Mouse (Mus musculus) embryonic facial prominence, embryonic 15.5 days (tissue): ENCODE data around the gene Prmt7. TPM values are rescaled to one million over a fixed set of nuclear protein-coding genes. Genes with fewer than 3 reads are reported as not detected.

Experiments used
- ATAC-seq: fragments of 200-750 bp; cut with Nextera tagmentation; 2 replicates; pipeline ENCODE4 v1.8.0; 2017; ENCODE audit warnings: low read depth, moderate TSS enrichment; ENCODE audit not compliant: insufficient number of reproducible peaks, low FRiP score, low TSS enrichment
- H3K27ac ChIP-seq: fragments of 300-500 bp; sonication (generic); replicated peaks from 2 replicates; pipeline ENCODE4 v1.5.1; 2015; ENCODE audit warnings: mild to moderate bottlenecking, inconsistent platforms
- H3K27me3 ChIP-seq: fragments of 300-500 bp; sonication (generic); 2 replicates; pipeline ENCODE4 v1.6.1; 2015; ENCODE audit warnings: inconsistent platforms
- H3K36me3 ChIP-seq: fragments of 300-500 bp; sonication (generic); 2 replicates; pipeline ENCODE4 v1.6.1; 2015; ENCODE audit warnings: mild to moderate bottlenecking, inconsistent platforms
- H3K4me1 ChIP-seq: fragments of 300-500 bp; sonication (generic); 2 replicates; pipeline ENCODE4 v1.6.1; 2015; ENCODE audit warnings: inconsistent platforms
- H3K4me2 ChIP-seq: fragments of 300-500 bp; sonication (generic); replicated peaks from 2 replicates; pipeline ENCODE4 v1.6.1; 2015; ENCODE audit warnings: mild to moderate bottlenecking, inconsistent platforms
- H3K4me3 ChIP-seq: fragments of 300-500 bp; sonication (generic); replicated peaks from 2 replicates; pipeline ENCODE4 v1.5.1; 2015; ENCODE audit warnings: mild to moderate bottlenecking, inconsistent platforms
- H3K9ac ChIP-seq: fragments of 300-500 bp; sonication (generic); 2 replicates; pipeline ENCODE4 v1.6.1; 2015; ENCODE audit warnings: inconsistent platforms
- H3K9me3 ChIP-seq: fragments of 300-500 bp; sonication (generic); replicated peaks from 2 replicates; pipeline ENCODE4 v1.6.1; 2016; ENCODE audit warnings: inconsistent platforms
- WGBS: fragments of 180-500 bp; shearing (Covaris S2); methylation state at CpG from one replicate; pipeline ENCODE4 v1.1.7; 2015; 5-methylcytosine and 5-hydroxymethylcytosine counted together
- polyA plus RNA-seq: library from polyadenylated mRNA; unstranded; fragments of >200 nt; fragmentation: Nextera tagmentation; extraction: Ambion mirVana; gene quantifications from 2 replicates; pipeline ENCODE4 v1.2.1, GENCODE M21; 2015

Prmt7 gene
- polyA plus RNA-seq: 41.2 and 44.5 TPM in 2 replicates

DNA sequence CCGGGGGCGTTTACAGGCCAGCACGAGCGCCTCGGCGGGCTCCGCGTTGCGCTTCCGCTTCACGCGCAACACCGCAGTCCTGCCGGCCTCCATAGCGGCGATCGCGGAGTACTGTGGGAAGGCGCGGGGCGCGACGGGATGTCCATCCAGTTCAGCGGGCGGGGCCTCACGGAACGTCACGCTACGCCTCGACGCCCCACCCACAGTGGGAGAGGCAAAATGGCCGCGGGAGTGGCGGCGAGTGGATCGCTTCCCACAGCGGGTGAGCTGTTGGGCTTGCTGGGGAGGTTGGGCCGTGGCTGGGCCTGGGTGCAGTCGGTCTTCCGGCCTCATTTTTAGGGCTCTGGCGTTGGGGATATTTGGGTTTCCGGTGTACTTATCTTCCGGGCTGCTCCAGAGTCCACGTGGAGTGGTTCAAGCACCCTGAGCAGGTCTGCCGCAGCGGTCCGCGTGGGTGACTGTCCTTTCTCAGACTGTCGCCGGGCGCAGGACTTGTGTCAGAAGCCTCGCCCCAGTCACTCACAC, at the start of gene Prmt7, which contains the start of gene Slc7a6os:
Prmt7 (plus strand) TSS at position 116 of the 525 bp plus-strand sequence.
Slc7a6os (minus strand) TSS at position 115 of the 525 bp plus-strand sequence.
- Histone ChIP-seq H3K4me1 (peaks cover 15% of the 10 kb centered on the region), H3K36me3 (peaks cover 44% of the 10 kb centered on the region), H3K9me3 (no peaks in the 10 kb centered on the region), H3K27me3 (no peaks in the 10 kb centered on the region), H3K9ac (peak within 1 kb of the TSS; percentile 86), H3K27ac (peak within 1 kb of the TSS; percentile 95), H3K4me3 (peak within 1 kb of the TSS; percentile 83), H3K4me2 (peak within 1 kb of the TSS; percentile 55)
- ATAC-seq: peak; percentile 99
- 0% methylated on average over 52 of the region's 52 CpGs for WGBS

DNA sequence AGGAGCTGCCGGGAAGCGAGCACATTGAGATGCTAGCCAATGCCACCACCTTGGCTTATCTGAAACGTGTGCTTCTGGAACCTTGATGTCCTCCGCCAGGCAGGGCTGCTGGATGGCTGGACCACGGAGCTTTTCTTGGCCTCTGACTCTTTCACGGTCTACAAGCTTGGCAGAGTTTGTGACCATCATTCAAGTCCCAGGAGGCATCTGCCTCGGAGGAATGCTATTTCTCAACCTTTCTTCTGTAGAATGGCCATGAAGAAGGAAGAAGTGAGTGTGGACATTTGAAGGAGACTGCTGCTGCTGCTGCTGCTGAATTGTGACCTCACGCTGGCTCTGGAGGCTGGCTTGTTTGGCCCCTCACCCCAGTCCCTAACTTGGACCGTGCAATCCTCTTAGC, 47.5 kb upstream of the Prmt7 start:
- H3K27ac ChIP-seq: no peak overlapping the region
- no peak for ATAC-seq
- no peak overlapping the region for H3K9ac ChIP-seq
- H3K27me3 ChIP-seq: no peaks in the 10 kb centered on the region
- no peak overlapping the region for H3K4me2 ChIP-seq
- no peak overlapping the region for H3K4me3 ChIP-seq
- 88% methylated on average over 9 of the region's 9 CpGs for WGBS
- H3K4me1 ChIP-seq: peaks cover 3% of the 10 kb centered on the region; the same call in 1 of the 2 replicates
- peaks cover 47% of the 10 kb centered on the region for H3K36me3 ChIP-seq
- H3K9me3 ChIP-seq: no peaks in the 10 kb centered on the region

DNA sequence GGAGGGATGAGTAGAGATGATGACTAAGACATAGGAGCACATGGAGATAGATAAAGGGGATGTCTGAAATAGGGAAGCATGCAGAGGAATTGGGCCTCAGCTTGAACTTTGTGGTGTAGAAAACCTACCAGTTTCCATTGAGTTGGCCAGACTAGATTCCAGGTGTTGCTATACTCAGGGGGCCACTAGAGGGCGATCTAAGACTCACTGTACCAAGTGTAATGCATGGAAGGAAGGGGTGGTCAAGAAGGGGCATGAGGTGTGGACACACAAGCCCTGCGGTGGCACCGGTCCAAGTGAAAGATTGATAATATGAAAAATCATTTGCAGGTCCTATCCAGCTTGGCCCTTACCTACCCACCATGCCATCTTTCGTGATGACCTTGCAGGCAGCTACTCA, 45.3 kb upstream of the Prmt7 start:
- Histone ChIP-seq H3K4me3 (no peak overlapping the region), H3K4me2 (no peak overlapping the region), H3K4me1 (peaks cover 13% of the 10 kb centered on the region; the same call in 1 of the 2 replicates), H3K27ac (no peak overlapping the region), H3K36me3 (peaks cover 41% of the 10 kb centered on the region), H3K27me3 (no peaks in the 10 kb centered on the region), H3K9me3 (no peaks in the 10 kb centered on the region), H3K9ac (no peak overlapping the region)
- ATAC-seq: no peak
- WGBS: 52% methylated on average over 4 of the region's 4 CpGs

DNA sequence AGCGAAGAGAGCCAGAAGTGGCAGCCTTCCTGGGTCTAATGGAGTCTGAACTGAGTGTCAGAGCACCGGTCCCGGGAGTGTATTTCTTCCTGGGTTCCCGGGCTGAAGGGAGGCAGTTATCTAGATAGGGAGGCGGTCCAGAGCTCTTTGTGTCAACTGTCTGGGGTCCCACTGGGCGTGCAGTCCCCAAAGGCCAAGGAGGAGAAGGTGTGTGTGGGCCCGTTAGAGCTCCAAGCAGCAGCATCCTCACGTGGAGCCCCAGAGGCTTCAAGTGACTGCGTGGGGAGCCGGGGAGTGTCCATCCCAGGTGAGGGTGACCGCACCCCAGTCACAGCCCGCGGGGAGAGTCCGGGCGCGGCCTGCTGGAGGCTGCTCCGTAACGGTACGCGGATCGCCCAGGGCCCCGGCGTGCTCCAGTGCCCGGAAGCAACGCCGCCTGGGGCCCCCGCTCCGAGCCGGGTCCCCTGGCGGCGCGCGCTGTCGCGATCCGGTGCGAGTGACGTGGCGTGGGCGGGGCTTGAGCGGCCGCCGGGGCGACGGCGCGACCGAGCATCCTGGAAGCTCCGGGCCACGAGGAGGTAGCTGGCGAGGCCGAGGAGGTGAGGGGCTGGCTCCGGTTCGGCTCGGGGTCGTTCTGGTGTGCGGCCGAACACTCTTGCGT, 42.2 kb upstream of the Prmt7 start, which contains the start of gene Slc7a6:
Slc7a6 (plus strand) TSS at position 502 of the 661 bp plus-strand sequence.
- Histone ChIP-seq H3K4me1 (peaks cover 13% of the 10 kb centered on the region; the same call in 1 of the 2 replicates), H3K4me3 (peak within 1 kb of the TSS; percentile 71), H3K4me2 (peak within 1 kb of the TSS; percentile 94), H3K27me3 (no peaks in the 10 kb centered on the region), H3K36me3 (peaks cover 12% of the 10 kb centered on the region), H3K27ac (peak within 1 kb of the TSS; percentile 89), H3K9me3 (no peaks in the 10 kb centered on the region), H3K9ac (peak within 1 kb of the TSS; percentile 74)
- peak; percentile 83 for ATAC-seq
- under 1% methylated on average over 59 of the region's 59 CpGs for WGBS

DNA sequence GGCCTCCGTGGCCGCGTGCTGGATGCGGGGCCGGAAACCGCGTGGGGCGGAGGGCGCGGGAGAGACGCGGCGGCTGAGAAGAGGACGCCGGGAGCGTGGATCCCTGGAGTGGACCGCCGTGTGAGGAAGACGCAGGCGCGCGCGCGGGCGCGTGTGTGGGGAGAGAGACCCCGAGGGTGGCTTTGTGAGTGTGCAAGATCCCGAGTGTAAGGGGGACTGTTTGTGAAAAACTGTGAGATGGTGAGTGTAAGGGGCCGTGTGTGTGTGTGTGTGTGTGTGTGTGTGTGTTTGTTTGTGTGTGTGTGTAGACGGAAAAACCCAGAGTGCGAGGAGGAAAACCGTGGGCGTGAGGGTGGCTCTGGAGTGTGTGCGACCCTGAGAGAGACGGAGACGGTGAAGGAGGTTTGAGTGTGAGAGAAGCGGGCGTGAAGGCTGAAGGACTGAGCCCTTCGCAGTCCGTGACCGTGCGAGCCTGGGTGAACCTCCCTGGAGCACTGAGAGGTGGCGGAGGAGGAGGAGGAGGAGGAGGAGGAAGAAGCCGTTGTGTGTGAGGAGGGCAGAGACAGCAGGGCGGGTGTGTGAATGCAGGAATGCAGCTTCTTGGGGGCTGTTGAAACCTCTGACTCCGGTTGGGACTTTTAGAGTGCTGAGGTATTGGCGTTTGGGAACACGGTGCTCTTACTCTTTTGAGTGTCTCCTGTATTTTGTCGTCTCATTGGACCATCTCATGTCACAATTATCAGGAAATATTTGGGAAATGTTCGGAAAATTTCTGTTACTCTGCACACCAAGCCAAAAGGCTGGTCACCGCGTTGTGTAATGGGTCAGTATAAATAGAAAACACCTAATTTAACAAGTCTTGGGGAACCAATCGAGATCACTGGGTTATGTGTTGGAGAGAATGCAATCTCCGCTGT, 41.5 kb upstream of the Prmt7 start:
- Histone ChIP-seq H3K27me3 (no peaks in the 10 kb centered on the region), H3K36me3 (peaks cover 4% of the 10 kb centered on the region; the same call in 1 of the 2 replicates), H3K4me1 (peaks cover 13% of the 10 kb centered on the region; the same call in 1 of the 2 replicates), H3K9ac (peak overlapping the region; percentile 74), H3K4me2 (peak overlapping the region; percentile 94), H3K9me3 (no peaks in the 10 kb centered on the region), H3K4me3 (peak overlapping the region; percentile 71), H3K27ac (peak overlapping the region; percentile 89)
- ATAC-seq: peak; percentile 68
- WGBS: 2% methylated on average over 54 of the region's 54 CpGs

DNA sequence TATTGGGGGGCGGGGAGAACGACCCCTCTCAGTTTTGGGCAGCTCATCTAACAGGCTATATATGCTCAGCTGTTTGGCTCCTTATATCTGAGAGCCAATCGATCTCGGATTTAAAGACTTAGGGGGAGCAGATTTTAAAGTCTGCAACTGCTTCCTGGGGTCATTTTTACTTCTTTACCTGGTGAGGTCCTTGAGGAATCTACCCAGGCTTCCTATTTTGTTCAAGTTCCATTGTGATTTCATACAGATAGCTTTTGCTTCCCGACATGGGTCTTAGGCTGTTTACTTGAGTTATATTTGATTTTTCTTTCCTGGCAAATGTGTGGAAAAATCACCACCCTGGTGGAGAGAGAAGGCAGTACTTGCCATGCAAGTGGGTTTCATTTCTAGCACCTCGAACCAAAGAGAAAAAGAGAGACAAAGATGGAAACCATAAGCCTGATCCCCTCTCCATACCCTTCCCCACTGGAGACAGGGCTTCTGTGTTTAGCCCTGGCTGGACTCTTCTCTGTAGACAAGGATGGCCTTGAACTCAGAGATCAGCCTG, 40.7 kb upstream of the Prmt7 start:
- peak overlapping the region; percentile 74; the same call in 1 of the 2 replicates for H3K9ac ChIP-seq
- H3K9me3 ChIP-seq: no peaks in the 10 kb centered on the region
- peaks cover 13% of the 10 kb centered on the region; the same call in 1 of the 2 replicates for H3K4me1 ChIP-seq
- H3K4me3 ChIP-seq: peak overlapping the region; percentile 71
- 23% methylated on average over 6 of the region's 6 CpGs for WGBS
- peak overlapping the region; percentile 94 for H3K4me2 ChIP-seq
- no peak for ATAC-seq
- peak overlapping the region; percentile 89; the same call in 1 of the 2 replicates for H3K27ac ChIP-seq
- no peaks in the 10 kb centered on the region for H3K27me3 ChIP-seq
- no peaks in the 10 kb centered on the region for H3K36me3 ChIP-seq

DNA sequence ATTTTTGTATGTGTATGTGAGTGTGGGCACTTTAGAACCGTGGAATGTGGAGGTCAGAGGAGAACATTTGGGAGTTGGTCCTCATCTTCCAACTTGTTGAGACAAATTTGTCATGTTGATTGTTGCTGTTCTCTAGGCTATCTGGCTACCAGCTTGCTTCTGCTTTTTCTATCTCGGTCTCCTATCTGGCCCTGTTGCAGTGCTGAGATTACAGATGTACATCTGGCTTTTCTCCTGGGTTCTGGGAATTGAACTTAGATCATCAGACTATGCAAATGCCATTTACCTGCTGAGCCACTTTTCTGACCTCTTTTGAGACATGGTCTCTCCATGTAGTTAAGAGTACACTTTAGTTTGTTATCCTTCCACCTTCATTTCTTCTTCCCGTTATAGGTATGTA, 37.2 kb upstream of the Prmt7 start:
- H3K4me2 ChIP-seq: no peak overlapping the region
- 91% methylated on average over 3 of the region's 3 CpGs for WGBS
- no peaks in the 10 kb centered on the region for H3K9me3 ChIP-seq
- H3K4me3 ChIP-seq: no peak overlapping the region
- H3K27ac ChIP-seq: no peak overlapping the region
- peaks cover 18% of the 10 kb centered on the region for H3K4me1 ChIP-seq
- H3K27me3 ChIP-seq: no peaks in the 10 kb centered on the region
- H3K9ac ChIP-seq: no peak overlapping the region
- no peaks in the 10 kb centered on the region for H3K36me3 ChIP-seq
- no peak for ATAC-seq

DNA sequence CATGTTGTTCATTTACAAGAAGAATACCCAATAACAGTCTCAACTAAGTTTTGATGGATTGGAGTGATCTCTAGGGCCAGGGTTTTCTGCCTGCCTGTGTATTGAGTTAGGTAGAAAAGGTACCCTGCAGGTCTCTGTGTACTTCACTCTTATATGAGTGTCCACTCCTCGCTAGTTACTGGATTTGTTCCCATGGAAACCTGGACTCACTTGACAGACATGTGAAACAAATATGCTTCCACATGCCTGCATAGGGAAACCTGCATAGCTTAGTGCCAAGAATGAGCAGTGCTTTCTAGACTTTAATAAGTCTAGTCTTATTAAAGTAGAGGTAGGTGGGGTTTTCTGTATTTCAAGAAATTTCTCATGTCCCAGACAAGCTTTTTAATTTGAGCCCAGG, 33.8 kb upstream of the Prmt7 start:
- Histone ChIP-seq H3K4me3 (no peak overlapping the region), H3K9ac (no peak overlapping the region), H3K27me3 (no peaks in the 10 kb centered on the region), H3K27ac (no peak overlapping the region), H3K4me1 (peaks cover 9% of the 10 kb centered on the region; the same call in 1 of the 2 replicates), H3K4me2 (no peak overlapping the region), H3K9me3 (no peaks in the 10 kb centered on the region), H3K36me3 (peaks cover 6% of the 10 kb centered on the region; the same call in 1 of the 2 replicates)
- no peak for ATAC-seq
- WGBS: 11% methylated on average over 1 of the region's 1 CpGs

DNA sequence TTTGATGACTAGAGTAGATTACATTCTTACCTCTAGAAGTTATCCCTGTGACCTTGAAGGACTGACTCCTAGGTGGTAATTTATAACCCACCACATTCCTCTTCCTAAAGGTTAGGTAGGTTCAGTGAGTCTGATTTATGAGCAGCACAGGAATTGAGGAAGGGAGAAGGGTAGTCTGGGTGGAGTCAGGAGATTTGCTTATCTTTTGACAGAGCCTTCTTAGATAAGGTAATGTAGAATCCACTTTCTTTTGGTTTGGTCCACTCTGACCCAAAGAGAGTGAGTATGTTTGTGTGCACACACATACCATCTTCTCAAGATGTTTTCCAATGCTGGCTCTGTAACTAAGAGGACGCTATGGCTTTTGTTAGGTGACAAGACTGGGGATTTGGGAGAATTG, 33.1 kb upstream of the Prmt7 start:
- 68% methylated on average over 1 of the region's 1 CpGs for WGBS
- peaks cover 9% of the 10 kb centered on the region; the same call in 1 of the 2 replicates for H3K4me1 ChIP-seq
- H3K27me3 ChIP-seq: no peaks in the 10 kb centered on the region
- H3K4me3 ChIP-seq: no peak overlapping the region
- no peaks in the 10 kb centered on the region for H3K9me3 ChIP-seq
- ATAC-seq: no peak
- H3K27ac ChIP-seq: no peak overlapping the region
- peaks cover 6% of the 10 kb centered on the region; the same call in 1 of the 2 replicates for H3K36me3 ChIP-seq
- H3K4me2 ChIP-seq: no peak overlapping the region
- H3K9ac ChIP-seq: no peak overlapping the region

DNA sequence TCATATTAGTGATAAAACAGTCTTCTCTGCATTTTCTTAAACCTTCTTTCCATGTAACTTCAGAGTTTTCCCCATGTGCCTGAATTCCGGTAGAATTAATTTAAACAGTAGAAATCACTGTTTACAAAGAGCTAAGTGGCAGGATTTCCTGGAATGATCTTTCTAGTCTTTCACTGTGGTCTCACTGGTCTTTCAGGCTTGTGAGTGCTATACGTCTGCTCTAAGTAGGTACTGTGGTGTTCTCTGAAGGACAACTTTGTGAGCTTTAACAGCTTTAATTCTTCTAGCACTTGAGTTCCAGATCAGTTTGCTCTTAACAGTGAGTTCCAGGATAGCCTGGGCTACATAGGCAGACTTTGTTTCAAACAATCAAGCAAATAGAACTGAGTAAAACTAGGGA, 32.3 kb upstream of the Prmt7 start:
- Histone ChIP-seq H3K4me1 (peaks cover 9% of the 10 kb centered on the region; the same call in 1 of the 2 replicates), H3K4me2 (no peak overlapping the region), H3K36me3 (peaks cover 14% of the 10 kb centered on the region), H3K4me3 (no peak overlapping the region), H3K27me3 (no peaks in the 10 kb centered on the region), H3K9me3 (no peaks in the 10 kb centered on the region), H3K9ac (no peak overlapping the region), H3K27ac (no peak overlapping the region)
- ATAC-seq: no peak
- WGBS: 53% methylated on average over 2 of the region's 2 CpGs
